Mouse (Mus musculus): Measurements from ENCODE around the gene Ist1.

Ist1 gene

GRCm38 (mm10) chr8:109693146-109693900, at the start of gene Ist1:
Ist1 (minus strand) TSS chr8:109693260.
- DNase-seq (ENCODE audit: low spot score) = peak; percentile 99

GRCm38 (mm10) chr8:109738049-109738380, 45.0 kb upstream of the Ist1 start:
- DNase-seq (ENCODE audit: low spot score) = no peak

- DNase-seq (ENCODE audit: low spot score) = peak; percentile 71
Measured at GRCm38 (mm10) chr8:109737237-109738048, 44.4 kb upstream of the Ist1 start, which contains the start of gene Atxn1l. Atxn1l (minus strand) TSS chr8:109737739.

GRCm38 (mm10) chr8:109736819-109737218, 43.8 kb upstream of the Ist1 start:
- no peak for DNase-seq (ENCODE audit: low spot score)

GRCm38 (mm10) chr8:109734018-109734417, 41.0 kb upstream of the Ist1 start:
- DNase-seq (ENCODE audit: low spot score) = no peak

- DNase-seq (ENCODE audit: low spot score) = no peak
Measured at GRCm38 (mm10) chr8:109731012-109731411, 38.0 kb upstream of the Ist1 start.

- DNase-seq (ENCODE audit: low spot score) = no peak
Measured at GRCm38 (mm10) chr8:109725106-109725505, 32.0 kb upstream of the Ist1 start.

- no peak for DNase-seq (ENCODE audit: low spot score)
Measured at GRCm38 (mm10) chr8:109714961-109715360, 21.9 kb upstream of the Ist1 start.

- no peak for DNase-seq (ENCODE audit: low spot score)
Measured at GRCm38 (mm10) chr8:109712521-109712920, 19.5 kb upstream of the Ist1 start.

- no peak for DNase-seq (ENCODE audit: low spot score)
Measured at GRCm38 (mm10) chr8:109707921-109708320, 14.9 kb upstream of the Ist1 start.

- peak; percentile 78 for DNase-seq (ENCODE audit: low spot score)
Measured at GRCm38 (mm10) chr8:109706874-109707237, 13.8 kb upstream of the Ist1 start.

GRCm38 (mm10) chr8:109706076-109706873, 13.2 kb upstream of the Ist1 start:
- DNase-seq (ENCODE audit: low spot score) = peak; percentile 24

GRCm38 (mm10) chr8:109705320-109706075, 12.4 kb upstream of the Ist1 start, which contains the start of gene Zfp821:
Zfp821 (plus strand) TSS chr8:109705546.
- DNase-seq (ENCODE audit: low spot score) = peak; percentile 91

GRCm38 (mm10) chr8:109704565-109705319, 11.7 kb upstream of the Ist1 start:
- no peak for DNase-seq (ENCODE audit: low spot score)

- DNase-seq (ENCODE audit: low spot score) = no peak
Measured at GRCm38 (mm10) chr8:109698477-109698876, 5.4 kb upstream of the Ist1 start.

- no peak for DNase-seq (ENCODE audit: low spot score)
Measured at GRCm38 (mm10) chr8:109697754-109698153, 4.7 kb upstream of the Ist1 start.

GRCm38 (mm10) chr8:109694154-109694553, 1.1 kb upstream of the Ist1 start:
- DNase-seq (ENCODE audit: low spot score) = no peak

- no peak for DNase-seq (ENCODE audit: low spot score)
Measured at GRCm38 (mm10) chr8:109692443-109693145, 466 bp downstream of the Ist1 start.

GRCm38 (mm10) chr8:109691769-109692168, 1.3 kb downstream of the Ist1 start:
- DNase-seq (ENCODE audit: low spot score) = peak; percentile 17

- DNase-seq (ENCODE audit: low spot score) = no peak
Measured at GRCm38 (mm10) chr8:109687248-109687647, 5.8 kb downstream of the Ist1 start.
